Mouse (Mus musculus): ENCODE data around the gene Gpx3. TPM values are rescaled to one million over a fixed set of nuclear protein-coding genes. Genes with fewer than 3 reads are reported as not detected.
"Not testable (repeated sequence)": the region's sequence is repeated elsewhere in the genome, so short reads cannot be mapped to it uniquely, and the experiment has no call there.

Gene Gpx3
- polyA plus RNA-seq, 1 experiment from 2014 or later = 67.9 TPM

DNA sequence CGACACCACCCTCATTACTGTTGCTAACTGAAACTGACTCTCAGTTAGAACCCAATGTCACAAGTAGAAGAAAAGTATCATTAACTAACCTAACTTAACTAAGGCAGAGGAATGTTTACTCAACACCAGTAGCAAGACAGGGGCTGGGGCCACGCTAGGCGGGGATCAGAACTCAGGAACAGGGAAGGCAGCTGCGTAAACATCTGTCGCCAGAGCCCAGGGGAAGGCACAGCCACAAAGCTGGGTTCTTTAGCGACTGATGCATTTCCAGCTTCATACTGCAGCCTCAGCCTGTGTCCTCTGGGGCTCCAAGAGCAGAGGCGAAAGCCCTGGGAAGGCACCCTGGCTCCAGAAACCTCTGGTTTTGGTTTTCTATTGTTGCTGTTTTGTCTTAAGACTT lies 10.2 kb upstream of the Gpx3 start:
- Histone ChIP-seq H3K9me3 (ENCODE audit: control insufficient read depth, low read length) (no peaks in the 10 kb centered on the region), H3K4me2 (ENCODE audit: low read depth, low read length) (no peak overlapping the region), H3K9ac (replicated peaks; ENCODE audit: low read depth, low read length) (no peak overlapping the region), H3K4me3 (ENCODE audit: low read depth, low read length) (no peak overlapping the region), H3K27ac (ENCODE audit: low read depth, low read length) (no peak overlapping the region), H3K4me1 (ENCODE audit: control insufficient read depth, insufficient read depth, low read length) (no peaks in the 10 kb centered on the region), H3K27me3 (ENCODE audit: control insufficient read depth, insufficient read depth, low read length) (no peaks in the 10 kb centered on the region), H3K36me3 (ENCODE audit: control insufficient read depth, insufficient read depth, low read length) (no peaks in the 10 kb centered on the region)
- 59% methylated on average over 7 of the region's 7 CpGs for WGBS
- no peak for ATAC-seq (ENCODE audit: low read depth)

DNA sequence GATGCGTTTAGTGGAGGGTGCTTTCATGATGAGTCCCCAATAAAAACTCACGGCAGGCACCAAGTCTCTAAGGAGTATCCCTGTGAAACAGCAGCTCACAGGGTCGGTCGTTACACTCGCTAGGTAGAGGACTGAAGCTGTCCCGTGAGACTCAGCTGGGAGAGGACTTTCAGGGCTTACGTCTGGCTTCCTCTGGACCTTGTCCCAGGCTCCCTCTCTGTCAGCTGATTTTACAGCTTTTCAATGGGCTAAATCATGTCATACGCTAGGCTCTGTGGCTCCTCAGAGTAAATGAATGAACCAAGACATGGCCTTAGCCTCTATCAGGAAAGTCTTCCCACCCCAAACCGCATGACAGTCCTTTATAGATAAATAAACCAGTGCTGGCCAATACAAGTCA lies 7.7 kb upstream of the Gpx3 start:
- Histone ChIP-seq H3K27ac (ENCODE audit: low read depth, low read length) (no peak overlapping the region), H3K4me3 (ENCODE audit: low read depth, low read length) (no peak overlapping the region), H3K4me1 (ENCODE audit: control insufficient read depth, insufficient read depth, low read length) (no peaks in the 10 kb centered on the region), H3K4me2 (ENCODE audit: low read depth, low read length) (no peak overlapping the region), H3K36me3 (ENCODE audit: control insufficient read depth, insufficient read depth, low read length) (no peaks in the 10 kb centered on the region), H3K9me3 (ENCODE audit: control insufficient read depth, low read length) (no peaks in the 10 kb centered on the region), H3K27me3 (ENCODE audit: control insufficient read depth, insufficient read depth, low read length) (no peaks in the 10 kb centered on the region), H3K9ac (replicated peaks; ENCODE audit: low read depth, low read length) (no peak overlapping the region)
- ATAC-seq (ENCODE audit: low read depth) = no peak
- WGBS = 37% methylated on average over 9 of the region's 9 CpGs

DNA sequence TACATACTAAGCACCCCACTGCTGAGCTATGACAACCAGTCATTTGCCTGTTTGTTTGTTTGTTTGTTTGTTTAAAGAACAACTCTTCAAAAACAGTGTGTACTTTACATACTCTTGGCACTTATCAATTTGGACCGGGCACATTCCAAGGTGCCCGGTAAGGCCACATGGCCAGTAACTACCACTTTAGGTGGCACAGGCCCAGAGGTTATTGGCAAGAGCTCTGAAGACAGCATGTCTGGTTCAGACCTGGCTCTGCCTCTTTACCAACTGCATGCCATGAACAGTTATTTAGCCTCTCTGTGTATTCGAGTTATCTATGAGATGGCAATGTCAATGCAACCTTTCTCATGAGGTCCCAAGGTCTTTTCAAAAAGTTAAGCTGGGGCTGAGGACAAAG lies 5.6 kb upstream of the Gpx3 start:
- ATAC-seq (ENCODE audit: low read depth); H3K4me1 ChIP-seq (ENCODE audit: control insufficient read depth, insufficient read depth, low read length); H3K4me3 ChIP-seq (ENCODE audit: low read depth, low read length); H3K36me3 ChIP-seq (ENCODE audit: control insufficient read depth, insufficient read depth, low read length); H3K4me2 ChIP-seq (ENCODE audit: low read depth, low read length); H3K27ac ChIP-seq (ENCODE audit: low read depth, low read length); H3K27me3 ChIP-seq (ENCODE audit: control insufficient read depth, insufficient read depth, low read length); H3K9ac ChIP-seq (replicated peaks; ENCODE audit: low read depth, low read length); H3K9me3 ChIP-seq (ENCODE audit: control insufficient read depth, low read length): not testable (repeated sequence)
- 85% methylated on average over 3 of the region's 3 CpGs for WGBS

DNA sequence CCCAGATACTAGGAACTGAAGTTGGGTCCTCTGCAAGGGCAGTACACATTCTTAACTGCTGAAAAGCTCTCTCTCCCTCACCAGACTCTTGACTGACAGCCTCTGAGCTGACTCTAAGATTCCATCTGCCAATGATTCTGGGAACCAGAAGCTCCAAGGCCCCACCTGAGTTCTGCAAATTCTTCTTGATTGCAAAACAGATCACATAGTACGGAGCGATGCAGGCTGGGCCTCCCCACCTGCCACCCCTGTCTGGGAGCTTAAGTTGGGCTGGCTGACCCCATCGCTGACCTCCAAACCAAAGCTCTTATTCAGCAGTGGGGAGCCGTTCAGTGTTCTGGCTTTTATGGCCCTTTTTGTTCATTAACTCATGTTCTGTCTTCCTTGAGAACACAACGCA lies 4.8 kb upstream of the Gpx3 start:
- ATAC-seq (ENCODE audit: low read depth) = no peak
- H3K4me1 ChIP-seq (ENCODE audit: control insufficient read depth, insufficient read depth, low read length) = no peaks in the 10 kb centered on the region
- no peak overlapping the region for H3K4me2 ChIP-seq (ENCODE audit: low read depth, low read length)
- H3K4me3 ChIP-seq (ENCODE audit: low read depth, low read length) = no peak overlapping the region
- H3K9ac ChIP-seq (replicated peaks; ENCODE audit: low read depth, low read length) = no peak overlapping the region
- no peak overlapping the region for H3K27ac ChIP-seq (ENCODE audit: low read depth, low read length)
- no peaks in the 10 kb centered on the region for H3K27me3 ChIP-seq (ENCODE audit: control insufficient read depth, insufficient read depth, low read length)
- no peaks in the 10 kb centered on the region for H3K9me3 ChIP-seq (ENCODE audit: control insufficient read depth, low read length)
- WGBS = 21% methylated on average over 5 of the region's 5 CpGs
- no peaks in the 10 kb centered on the region for H3K36me3 ChIP-seq (ENCODE audit: control insufficient read depth, insufficient read depth, low read length)

DNA sequence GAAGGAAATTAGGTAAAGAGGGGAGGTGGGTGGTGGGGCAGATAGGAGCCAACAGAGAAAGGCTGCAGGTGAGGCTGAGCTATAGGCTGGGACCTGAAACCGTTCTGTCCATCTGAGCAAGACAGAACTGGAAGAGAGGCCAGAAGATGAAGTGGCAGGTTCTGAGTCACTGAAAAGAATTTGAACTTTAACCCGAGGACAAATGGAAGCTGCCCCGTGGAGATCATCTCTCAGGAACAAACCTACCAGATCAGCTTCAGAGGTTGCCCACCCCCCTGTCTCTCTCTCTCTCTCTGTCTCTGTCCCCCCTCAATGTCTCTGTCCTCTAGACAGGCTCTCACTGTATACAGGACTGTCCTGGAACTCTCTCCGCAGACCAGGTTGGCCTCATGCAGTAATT lies 2.6 kb upstream of the Gpx3 start:
- Histone ChIP-seq H3K27ac (ENCODE audit: low read depth, low read length) (no peak overlapping the region), H3K4me1 (ENCODE audit: control insufficient read depth, insufficient read depth, low read length) (no peaks in the 10 kb centered on the region), H3K27me3 (ENCODE audit: control insufficient read depth, insufficient read depth, low read length) (no peaks in the 10 kb centered on the region), H3K4me2 (ENCODE audit: low read depth, low read length) (no peak overlapping the region), H3K9ac (replicated peaks; ENCODE audit: low read depth, low read length) (no peak overlapping the region), H3K9me3 (ENCODE audit: control insufficient read depth, low read length) (no peaks in the 10 kb centered on the region), H3K4me3 (ENCODE audit: low read depth, low read length) (no peak overlapping the region), H3K36me3 (ENCODE audit: control insufficient read depth, insufficient read depth, low read length) (no peaks in the 10 kb centered on the region)
- WGBS = 82% methylated on average over 4 of the region's 4 CpGs
- ATAC-seq (ENCODE audit: low read depth) = no peak

DNA sequence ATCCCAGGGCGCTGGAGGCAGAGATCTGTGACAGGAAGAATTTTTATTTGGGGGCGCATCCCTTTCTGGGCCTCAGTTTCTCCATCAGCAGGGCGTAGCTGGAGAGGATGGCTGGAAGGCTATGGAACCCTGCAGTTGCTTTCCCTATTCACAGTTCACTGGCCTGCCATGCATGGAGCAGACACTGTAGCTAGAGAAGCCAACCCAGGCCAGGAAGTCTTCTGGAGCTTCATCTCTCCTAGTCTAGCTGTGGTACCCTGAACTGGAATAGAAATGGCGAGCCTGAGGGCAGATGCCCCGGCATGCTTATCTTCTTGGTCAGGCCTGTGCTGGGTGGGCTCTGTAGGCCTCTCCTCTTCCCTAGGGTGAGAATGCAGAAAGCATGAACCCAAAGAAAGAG lies 1.1 kb downstream of the Gpx3 start:
- no peaks in the 10 kb centered on the region for H3K9me3 ChIP-seq (ENCODE audit: control insufficient read depth, low read length)
- peak overlapping the region; percentile 72 for H3K4me2 ChIP-seq (ENCODE audit: low read depth, low read length)
- H3K4me3 ChIP-seq (ENCODE audit: low read depth, low read length) = peak overlapping the region; percentile 35
- H3K27me3 ChIP-seq (ENCODE audit: control insufficient read depth, insufficient read depth, low read length) = no peaks in the 10 kb centered on the region
- no peak overlapping the region for H3K27ac ChIP-seq (ENCODE audit: low read depth, low read length)
- WGBS = 79% methylated on average over 5 of the region's 5 CpGs
- no peak for ATAC-seq (ENCODE audit: low read depth)
- no peak overlapping the region for H3K9ac ChIP-seq (replicated peaks; ENCODE audit: low read depth, low read length)
- no peaks in the 10 kb centered on the region for H3K36me3 ChIP-seq (ENCODE audit: control insufficient read depth, insufficient read depth, low read length)
- H3K4me1 ChIP-seq (ENCODE audit: control insufficient read depth, insufficient read depth, low read length) = no peaks in the 10 kb centered on the region

DNA sequence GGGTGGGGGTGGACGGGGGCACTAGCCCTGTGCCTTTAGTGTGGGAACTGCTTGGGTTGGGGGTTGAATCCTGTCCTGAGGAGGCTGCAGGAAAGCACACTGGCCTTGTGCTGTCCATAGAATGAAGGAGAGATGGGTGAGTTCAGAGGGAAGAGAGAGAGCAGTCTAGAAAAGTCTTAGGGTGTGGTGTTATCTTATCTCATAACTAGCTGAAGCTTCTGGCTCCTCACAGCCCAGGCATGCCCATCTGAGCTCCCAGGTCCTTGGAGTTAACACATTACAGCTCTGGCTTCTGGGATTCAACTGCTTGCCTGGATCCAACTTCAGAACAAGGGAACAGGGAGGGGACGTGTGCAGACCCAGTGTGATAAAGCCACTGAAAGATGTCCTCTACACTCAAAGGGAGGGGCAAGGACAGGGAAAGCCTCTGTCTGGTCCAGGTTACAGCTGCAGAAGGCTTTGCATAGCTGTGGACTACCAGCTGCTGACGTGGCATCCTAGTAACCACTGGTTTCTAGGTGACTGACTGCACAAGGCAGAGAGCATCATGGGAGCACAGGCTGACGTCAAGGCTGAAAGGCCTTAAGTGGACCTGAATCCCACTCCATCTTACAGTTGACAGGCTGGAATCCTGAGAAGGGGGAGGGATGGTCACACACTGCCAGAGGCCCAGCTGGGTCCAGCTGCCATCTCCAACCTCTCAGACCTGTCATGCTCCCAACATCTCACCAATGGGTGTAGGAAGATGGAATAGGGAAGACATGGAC lies 1.9 kb downstream of the Gpx3 start:
- Histone ChIP-seq H3K9ac (replicated peaks; ENCODE audit: low read depth, low read length) (no peak overlapping the region), H3K4me3 (ENCODE audit: low read depth, low read length) (no peak overlapping the region), H3K36me3 (ENCODE audit: control insufficient read depth, insufficient read depth, low read length) (no peaks in the 10 kb centered on the region), H3K9me3 (ENCODE audit: control insufficient read depth, low read length) (no peaks in the 10 kb centered on the region), H3K4me1 (ENCODE audit: control insufficient read depth, insufficient read depth, low read length) (no peaks in the 10 kb centered on the region), H3K4me2 (ENCODE audit: low read depth, low read length) (no peak overlapping the region), H3K27ac (ENCODE audit: low read depth, low read length) (no peak overlapping the region), H3K27me3 (ENCODE audit: control insufficient read depth, insufficient read depth, low read length) (no peaks in the 10 kb centered on the region)
- ATAC-seq (ENCODE audit: low read depth) = no peak
- WGBS = 33% methylated on average over 4 of the region's 4 CpGs

DNA sequence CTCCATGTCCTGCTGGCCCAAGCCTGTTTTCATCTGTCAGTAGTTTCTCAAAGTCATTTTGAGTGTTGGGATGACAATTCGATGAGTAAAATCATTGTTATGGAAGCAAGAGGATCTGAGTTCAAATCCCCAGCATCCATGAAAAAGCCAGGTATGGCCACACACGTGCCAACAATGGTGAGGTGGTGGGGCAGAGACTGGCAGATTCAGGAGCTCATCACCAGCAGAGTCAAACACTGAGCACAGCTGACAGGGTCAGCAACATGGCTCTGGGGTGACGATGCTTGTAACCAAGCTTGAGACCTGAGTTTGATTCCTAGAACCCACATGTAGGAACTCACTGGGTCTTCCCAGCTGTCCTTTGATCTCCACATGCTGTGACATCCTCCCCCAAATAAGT lies 2.8 kb downstream of the Gpx3 start:
- WGBS = 85% methylated on average over 3 of the region's 3 CpGs
- Histone ChIP-seq H3K27ac (ENCODE audit: low read depth, low read length) (no peak overlapping the region), H3K27me3 (ENCODE audit: control insufficient read depth, insufficient read depth, low read length) (no peaks in the 10 kb centered on the region), H3K4me2 (ENCODE audit: low read depth, low read length) (no peak overlapping the region), H3K9ac (replicated peaks; ENCODE audit: low read depth, low read length) (no peak overlapping the region), H3K9me3 (ENCODE audit: control insufficient read depth, low read length) (no peaks in the 10 kb centered on the region), H3K4me1 (ENCODE audit: control insufficient read depth, insufficient read depth, low read length) (no peaks in the 10 kb centered on the region), H3K4me3 (ENCODE audit: low read depth, low read length) (no peak overlapping the region), H3K36me3 (ENCODE audit: control insufficient read depth, insufficient read depth, low read length) (0 out of 2 replicates have a peak, but pooled peaks cover 6% of the 10 kb centered on the region)
- no peak for ATAC-seq (ENCODE audit: low read depth)

DNA sequence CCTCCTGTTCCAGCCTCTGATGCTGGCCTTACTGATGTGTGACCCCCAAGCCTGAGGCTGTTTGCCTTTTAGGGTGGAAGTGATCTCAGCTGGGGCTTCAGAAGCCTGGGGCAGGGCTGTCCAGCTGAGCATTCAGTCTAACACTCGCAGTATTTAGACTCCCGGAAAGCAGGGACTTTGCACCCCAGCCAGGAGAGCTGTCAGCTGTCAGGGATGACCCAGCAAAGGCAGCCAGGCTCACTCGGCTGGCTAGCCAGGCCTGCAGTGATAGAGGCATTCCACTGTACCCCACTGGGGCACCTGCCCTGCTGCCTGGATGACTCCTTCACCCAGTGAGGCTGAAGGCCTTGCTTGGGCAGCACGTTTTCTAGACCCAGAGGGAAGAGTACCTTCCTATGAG lies 3.7 kb downstream of the Gpx3 start:
- no peaks in the 10 kb centered on the region for H3K4me1 ChIP-seq (ENCODE audit: control insufficient read depth, insufficient read depth, low read length)
- no peaks in the 10 kb centered on the region for H3K9me3 ChIP-seq (ENCODE audit: control insufficient read depth, low read length)
- H3K4me3 ChIP-seq (ENCODE audit: low read depth, low read length) = no peak overlapping the region
- no peak overlapping the region for H3K27ac ChIP-seq (ENCODE audit: low read depth, low read length)
- H3K4me2 ChIP-seq (ENCODE audit: low read depth, low read length) = no peak overlapping the region
- 63% methylated on average over 4 of the region's 4 CpGs for WGBS
- no peak for ATAC-seq (ENCODE audit: low read depth)
- no peak overlapping the region for H3K9ac ChIP-seq (replicated peaks; ENCODE audit: low read depth, low read length)
- H3K36me3 ChIP-seq (ENCODE audit: control insufficient read depth, insufficient read depth, low read length) = 0 out of 2 replicates have a peak, but pooled peaks cover 9% of the 10 kb centered on the region
- no peaks in the 10 kb centered on the region for H3K27me3 ChIP-seq (ENCODE audit: control insufficient read depth, insufficient read depth, low read length)

All from neural tube, embryonic 14.5 days (tissue).